Mouse (Mus musculus) liver, embryonic 11.5 days (tissue): ENCODE measurements around the gene Fbxo11. TPM values are rescaled to one million over a fixed set of nuclear protein-coding genes. Genes with fewer than 3 reads are reported as not detected.

ENCODE experiments used
- ATAC-seq: fragments of 200-750 bp; cut with Nextera tagmentation; replicated peaks from 2 replicates; pipeline ENCODE4 v1.8.0; 2017; ENCODE audit warnings: moderate number of reproducible peaks, mild to moderate bottlenecking, moderate TSS enrichment, moderate library complexity; ENCODE audit not compliant: low FRiP score
- DNase-seq: peaks from one replicate; pipeline ENCODE4 v3.0.0-alpha.2; 2017; ENCODE audit warnings: low spot score
- H3K27ac ChIP-seq: fragments of 300-500 bp; sonication (generic); 2 replicates; pipeline ENCODE4 v1.5.1; 2014; ENCODE audit warnings: mild to moderate bottlenecking, low read depth, low read length, control low read depth
- H3K27me3 ChIP-seq: fragments of 300-500 bp; sonication (generic); replicated peaks from 2 replicates; pipeline ENCODE4 v1.6.1; 2014; ENCODE audit warnings: low read length, mixed read lengths; ENCODE audit not compliant: control insufficient read depth, insufficient read depth
- H3K36me3 ChIP-seq: fragments of 300-500 bp; sonication (generic); 2 replicates; pipeline ENCODE4 v1.6.1; 2014; ENCODE audit warnings: mild to moderate bottlenecking, low read length, moderate library complexity, mixed read lengths; ENCODE audit not compliant: control insufficient read depth, insufficient read depth
- H3K4me1 ChIP-seq: fragments of 300-500 bp; sonication (generic); replicated peaks from 2 replicates; pipeline ENCODE4 v1.6.1; 2014; ENCODE audit warnings: low read length, mixed read lengths; ENCODE audit not compliant: control insufficient read depth, insufficient read depth
- H3K4me2 ChIP-seq: fragments of 300-500 bp; sonication (generic); 2 replicates; pipeline ENCODE4 v1.6.1; 2014; ENCODE audit warnings: mild to moderate bottlenecking, control low read depth, moderate library complexity
- H3K4me3 ChIP-seq: fragments of 300-500 bp; sonication (generic); 2 replicates; pipeline ENCODE4 v1.5.1; 2014; ENCODE audit warnings: low read depth, low read length, control low read depth
- H3K9ac ChIP-seq: fragments of 300-500 bp; sonication (generic); 2 replicates; pipeline ENCODE4 v1.6.1; 2014; ENCODE audit warnings: low read depth, low read length, control low read depth
- H3K9me3 ChIP-seq: fragments of 300-500 bp; sonication (generic); 2 replicates; pipeline ENCODE4 v1.6.1; 2016; ENCODE audit warnings: low read length, inconsistent platforms, mixed read lengths; ENCODE audit not compliant: control insufficient read depth
- WGBS: fragments of 180-500 bp; shearing (Covaris S2); extraction: QIAGEN DNeasy Blood & Tissue Kit; methylation state at CpG from one replicate; pipeline ENCODE4 v1.1.7; 2014; 5-methylcytosine and 5-hydroxymethylcytosine counted together
- polyA plus RNA-seq: library from polyadenylated mRNA; unstranded; fragments of >200 nt; fragmentation: Nextera tagmentation; extraction: Ambion mirVana; gene quantifications from 2 replicates; pipeline ENCODE4 v1.2.1, GENCODE M21; 2014

Fbxo11 gene
- polyA plus RNA-seq, 1 experiment from 2014 or later: 14.0 TPM

DNA sequence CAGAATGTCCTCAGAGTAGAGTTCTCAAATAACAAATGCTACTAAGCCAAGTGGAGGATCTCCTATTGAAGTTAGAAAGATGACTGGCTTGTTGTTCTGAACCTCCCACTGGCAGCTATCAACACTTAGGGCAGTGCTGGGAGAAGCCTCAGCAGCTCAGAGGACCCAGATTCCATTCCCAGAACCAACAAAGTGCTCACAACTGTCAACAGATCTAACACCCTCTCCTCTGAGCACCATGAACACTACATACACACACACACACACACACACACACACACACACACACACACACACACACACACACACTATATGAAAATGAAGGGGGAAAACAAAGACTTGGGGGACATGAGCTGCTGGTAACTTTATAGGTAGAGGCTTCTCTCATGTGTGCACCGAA, 60.2 kb downstream of the Fbxo11 start:
- Histone ChIP-seq H3K27ac (no peak overlapping the region), H3K4me1 (no peaks in the 10 kb centered on the region), H3K27me3 (no peaks in the 10 kb centered on the region), H3K36me3 (peaks cover 13% of the 10 kb centered on the region), H3K9me3 (no peaks in the 10 kb centered on the region), H3K4me3 (no peak overlapping the region), H3K9ac (no peak overlapping the region), H3K4me2 (no peak overlapping the region)
- no peak for DNase-seq
- ATAC-seq: no peak
- 100% methylated on average over 1 of the region's 1 CpGs for WGBS

- H3K4me3 ChIP-seq: no peak overlapping the region
- H3K27me3 ChIP-seq: no peaks in the 10 kb centered on the region
- H3K27ac ChIP-seq: no peak overlapping the region
- peaks cover 24% of the 10 kb centered on the region for H3K36me3 ChIP-seq
- no peak for DNase-seq
- H3K4me2 ChIP-seq: no peak overlapping the region
- 89% methylated on average over 4 of the region's 4 CpGs for WGBS
- H3K4me1 ChIP-seq: no peaks in the 10 kb centered on the region
- H3K9me3 ChIP-seq: no peaks in the 10 kb centered on the region
- no peak overlapping the region for H3K9ac ChIP-seq
- ATAC-seq: no peak
Measured at GRCm38 (mm10) chr17:87997808-87998207, 67.3 kb downstream of the Fbxo11 start.

DNA sequence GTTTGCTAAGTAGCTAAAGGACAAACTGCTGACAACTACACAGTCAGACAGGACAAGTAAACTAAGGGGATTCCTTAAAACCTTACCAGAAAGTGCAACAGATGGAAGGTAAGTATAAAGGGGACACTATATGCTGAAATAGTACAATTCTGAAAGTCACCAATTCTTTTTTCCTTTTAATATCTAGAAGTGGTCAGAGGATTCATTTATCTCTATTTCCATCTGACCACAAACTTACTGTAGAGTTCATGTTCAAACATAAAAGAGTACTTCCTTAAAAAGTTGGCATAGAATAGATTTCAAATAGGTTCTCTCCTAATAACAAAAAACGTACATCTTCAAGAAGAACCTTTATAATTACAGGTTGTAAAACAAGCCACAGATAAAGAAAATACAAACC, 71.8 kb downstream of the Fbxo11 start:
- Histone ChIP-seq H3K36me3 (peaks cover 22% of the 10 kb centered on the region), H3K27me3 (no peaks in the 10 kb centered on the region), H3K9me3 (no peaks in the 10 kb centered on the region), H3K4me1 (no peaks in the 10 kb centered on the region), H3K9ac (no peak overlapping the region), H3K4me2 (no peak overlapping the region), H3K27ac (no peak overlapping the region), H3K4me3 (no peak overlapping the region)
- no peak for DNase-seq
- no peak for ATAC-seq
- WGBS: 87% methylated on average over 1 of the region's 1 CpGs

DNA sequence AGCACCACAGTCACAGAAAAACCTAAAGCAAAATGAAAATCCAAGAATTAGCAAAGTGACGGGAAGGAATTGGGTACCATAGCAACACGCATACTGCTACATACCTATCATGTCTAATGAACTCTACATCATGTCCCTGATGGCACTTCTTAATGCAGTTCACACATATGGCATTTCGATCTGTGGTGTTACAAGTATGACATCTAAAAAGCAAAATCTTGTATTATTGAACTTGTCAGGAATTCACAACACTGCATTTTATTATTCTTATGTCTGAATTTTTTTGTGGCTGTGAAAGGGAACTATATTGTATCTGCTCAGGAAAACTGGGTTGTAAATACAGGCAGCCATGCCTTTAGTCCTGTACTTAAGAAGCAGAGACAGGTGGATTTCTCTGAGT, 72.9 kb downstream of the Fbxo11 start:
- Histone ChIP-seq H3K27me3 (no peaks in the 10 kb centered on the region), H3K4me1 (no peaks in the 10 kb centered on the region), H3K9ac (no peak overlapping the region), H3K9me3 (no peaks in the 10 kb centered on the region), H3K36me3 (peaks cover 24% of the 10 kb centered on the region), H3K27ac (no peak overlapping the region), H3K4me3 (no peak overlapping the region), H3K4me2 (no peak overlapping the region)
- 89% methylated on average over 3 of the region's 3 CpGs for WGBS
- no peak for ATAC-seq
- peak; percentile 24 for DNase-seq

GRCm38 (mm10) chr17:87987507-87987906, 77.6 kb downstream of the Fbxo11 start:
- Histone ChIP-seq H3K9me3 (no peaks in the 10 kb centered on the region), H3K36me3 (peaks cover 46% of the 10 kb centered on the region), H3K4me3 (no peak overlapping the region), H3K4me1 (no peaks in the 10 kb centered on the region), H3K27me3 (no peaks in the 10 kb centered on the region), H3K4me2 (no peak overlapping the region), H3K27ac (no peak overlapping the region), H3K9ac (no peak overlapping the region)
- WGBS: 74% methylated on average over 6 of the region's 6 CpGs
- DNase-seq: peak; percentile 29
- ATAC-seq: no peak

DNA sequence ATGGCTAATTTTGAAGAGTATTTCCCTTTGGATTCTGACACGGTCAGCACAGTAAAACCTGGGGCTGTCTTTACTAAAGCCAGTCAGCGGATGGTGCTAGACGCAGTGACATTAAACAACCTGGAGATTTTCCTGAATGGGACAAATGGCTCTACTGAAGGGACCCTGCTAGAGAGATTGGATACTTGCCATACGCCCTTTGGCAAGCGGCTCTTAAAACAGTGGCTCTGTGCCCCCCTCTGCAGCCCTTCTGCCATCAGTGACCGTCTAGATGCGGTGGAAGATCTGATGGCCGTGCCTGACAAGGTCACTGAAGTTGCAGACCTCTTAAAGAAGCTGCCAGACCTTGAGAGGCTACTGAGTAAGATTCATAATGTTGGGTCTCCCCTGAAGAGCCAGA, 79.2 kb downstream of the Fbxo11 start:
- ATAC-seq: no peak
- H3K4me1 ChIP-seq: no peaks in the 10 kb centered on the region
- H3K36me3 ChIP-seq: peaks cover 48% of the 10 kb centered on the region
- no peak overlapping the region for H3K4me3 ChIP-seq
- peak; percentile 23 for DNase-seq
- no peak overlapping the region for H3K9ac ChIP-seq
- WGBS: 89% methylated on average over 8 of the region's 8 CpGs
- no peaks in the 10 kb centered on the region for H3K27me3 ChIP-seq
- no peak overlapping the region for H3K27ac ChIP-seq
- H3K9me3 ChIP-seq: no peaks in the 10 kb centered on the region
- no peak overlapping the region for H3K4me2 ChIP-seq

DNA sequence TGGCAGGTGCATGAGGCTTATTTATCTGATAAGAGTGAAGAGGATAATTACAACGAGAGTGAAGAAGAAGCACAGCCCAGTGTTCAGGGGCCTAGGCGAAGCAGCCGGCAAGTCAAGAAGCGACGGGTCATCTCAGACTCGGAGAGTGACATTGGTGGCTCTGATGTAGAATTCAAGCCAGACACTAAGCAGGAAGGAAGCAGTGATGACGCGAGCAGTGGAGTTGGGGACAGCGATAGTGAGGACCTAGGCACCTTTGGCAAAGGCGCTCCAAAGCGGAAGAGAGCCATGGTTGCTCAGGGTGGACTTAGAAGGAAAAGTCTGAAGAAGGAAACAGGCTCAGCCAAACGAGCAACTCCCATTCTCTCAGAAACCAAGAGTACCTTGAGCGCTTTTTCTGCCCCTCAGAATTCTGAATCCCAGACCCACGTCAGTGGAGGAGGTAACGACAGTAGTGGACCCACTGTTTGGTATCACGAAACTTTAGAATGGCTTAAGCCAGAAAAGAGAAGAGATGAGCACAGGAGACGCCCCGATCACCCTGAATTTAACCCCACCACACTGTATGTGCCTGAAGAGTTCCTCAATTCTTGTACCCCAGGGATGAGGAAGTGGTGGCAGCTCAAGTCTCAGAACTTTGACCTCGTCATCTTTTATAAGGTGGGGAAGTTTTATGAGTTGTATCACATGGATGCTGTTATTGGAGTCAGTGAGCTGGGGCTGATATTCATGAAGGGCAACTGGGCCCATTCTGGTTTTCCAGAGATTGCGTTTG, 80.5 kb downstream of the Fbxo11 start:
- no peaks in the 10 kb centered on the region for H3K27me3 ChIP-seq
- DNase-seq (peak; percentile 28), ATAC-seq (no peak)
- no peaks in the 10 kb centered on the region for H3K9me3 ChIP-seq
- 93% methylated on average over 20 of the region's 20 CpGs for WGBS
- peaks cover 50% of the 10 kb centered on the region for H3K36me3 ChIP-seq
- H3K9ac ChIP-seq: no peak overlapping the region
- H3K4me3 ChIP-seq: no peak overlapping the region
- no peaks in the 10 kb centered on the region for H3K4me1 ChIP-seq
- H3K27ac ChIP-seq: no peak overlapping the region
- no peak overlapping the region for H3K4me2 ChIP-seq

- Histone ChIP-seq H3K27ac (no peak overlapping the region), H3K4me3 (no peak overlapping the region), H3K27me3 (no peaks in the 10 kb centered on the region), H3K36me3 (peaks cover 45% of the 10 kb centered on the region), H3K9ac (no peak overlapping the region), H3K9me3 (no peaks in the 10 kb centered on the region), H3K4me1 (no peaks in the 10 kb centered on the region), H3K4me2 (no peak overlapping the region)
- 71% methylated on average over 4 of the region's 4 CpGs for WGBS
- DNase-seq (no peak), ATAC-seq (no peak)
Measured at GRCm38 (mm10) chr17:87983313-87983712, 81.8 kb downstream of the Fbxo11 start.

DNA sequence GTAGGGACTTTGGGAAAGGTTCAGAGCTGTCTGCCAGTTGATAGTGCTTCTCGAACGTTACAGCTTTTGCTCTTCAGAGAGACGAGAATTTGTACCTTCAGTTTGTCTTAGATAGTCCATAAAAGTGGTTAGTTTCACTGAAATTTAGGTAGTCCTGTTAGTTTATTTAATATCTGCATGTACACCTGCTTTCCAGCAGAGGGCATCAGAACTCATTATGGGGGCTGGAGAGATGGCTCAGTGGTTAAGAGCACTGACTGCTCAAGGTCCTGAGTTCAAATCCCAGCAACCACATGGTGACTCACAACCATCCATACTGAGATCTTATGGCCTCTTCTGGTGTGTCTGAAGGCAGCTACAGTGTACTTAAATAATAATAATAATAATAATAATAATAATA, 83.0 kb downstream of the Fbxo11 start:
- Histone ChIP-seq H3K4me3 (no peak overlapping the region), H3K4me2 (no peak overlapping the region), H3K36me3 (peaks cover 47% of the 10 kb centered on the region), H3K9me3 (no peaks in the 10 kb centered on the region), H3K27me3 (no peaks in the 10 kb centered on the region), H3K9ac (no peak overlapping the region), H3K4me1 (peaks cover 3% of the 10 kb centered on the region), H3K27ac (no peak overlapping the region)
- WGBS: 84% methylated on average over 3 of the region's 3 CpGs
- no peak for DNase-seq
- ATAC-seq: no peak
